Mouse (Mus musculus) embryonic facial prominence, embryonic 10.5 days (tissue): Measurements from ENCODE around the gene Kirrel3. TPM values are rescaled to one million over a fixed set of nuclear protein-coding genes. Genes with fewer than 3 reads are reported as not detected.
A peak's percentile ranks its signal among the peaks of the same experiment; 100 is the strongest.

Experiments
- DNase-seq: peaks from one replicate; pipeline ENCODE4 v3.0.0-alpha.2; 2017; ENCODE audit warnings: low spot score
- H3K27ac ChIP-seq: fragments of 300-500 bp; sonication (generic); replicated peaks from 2 replicates; pipeline ENCODE4 v1.5.1; 2016; ENCODE audit warnings: mild to moderate bottlenecking
- H3K27me3 ChIP-seq: fragments of 300-500 bp; sonication (generic); replicated peaks from 2 replicates; pipeline ENCODE4 v1.6.1; 2016; ENCODE audit warnings: low read depth, mild to moderate bottlenecking; ENCODE audit not compliant: poor library complexity, severe bottlenecking
- H3K36me3 ChIP-seq: fragments of 300-500 bp; sonication (generic); replicated peaks from 2 replicates; pipeline ENCODE4 v1.6.1; 2016; ENCODE audit warnings: mild to moderate bottlenecking, moderate library complexity
- H3K4me1 ChIP-seq: fragments of 300-500 bp; sonication (generic); 2 replicates; pipeline ENCODE4 v1.6.1; 2016
- H3K4me3 ChIP-seq: fragments of 300-500 bp; sonication (generic); 2 replicates; pipeline ENCODE4 v1.5.1; 2016; ENCODE audit warnings: mild to moderate bottlenecking, moderate library complexity
- H3K9me3 ChIP-seq: fragments of 300-500 bp; sonication (generic); 2 replicates; pipeline ENCODE4 v1.6.1; 2016; ENCODE audit warnings: mild to moderate bottlenecking
- WGBS: fragments of 180-500 bp; shearing (Covaris S2); methylation state at CpG from one replicate; pipeline ENCODE4 v1.1.7; 2016; 5-methylcytosine and 5-hydroxymethylcytosine counted together
- polyA plus RNA-seq: library from polyadenylated mRNA; unstranded; fragments of >200 nt; fragmentation: Nextera tagmentation; extraction: Ambion mirVana; gene quantifications from 2 replicates; pipeline ENCODE4 v1.2.1, GENCODE M21; 2016

Gene Kirrel3
- polyA plus RNA-seq, 1 experiment from 2014 or later: 2.3 TPM

DNA sequence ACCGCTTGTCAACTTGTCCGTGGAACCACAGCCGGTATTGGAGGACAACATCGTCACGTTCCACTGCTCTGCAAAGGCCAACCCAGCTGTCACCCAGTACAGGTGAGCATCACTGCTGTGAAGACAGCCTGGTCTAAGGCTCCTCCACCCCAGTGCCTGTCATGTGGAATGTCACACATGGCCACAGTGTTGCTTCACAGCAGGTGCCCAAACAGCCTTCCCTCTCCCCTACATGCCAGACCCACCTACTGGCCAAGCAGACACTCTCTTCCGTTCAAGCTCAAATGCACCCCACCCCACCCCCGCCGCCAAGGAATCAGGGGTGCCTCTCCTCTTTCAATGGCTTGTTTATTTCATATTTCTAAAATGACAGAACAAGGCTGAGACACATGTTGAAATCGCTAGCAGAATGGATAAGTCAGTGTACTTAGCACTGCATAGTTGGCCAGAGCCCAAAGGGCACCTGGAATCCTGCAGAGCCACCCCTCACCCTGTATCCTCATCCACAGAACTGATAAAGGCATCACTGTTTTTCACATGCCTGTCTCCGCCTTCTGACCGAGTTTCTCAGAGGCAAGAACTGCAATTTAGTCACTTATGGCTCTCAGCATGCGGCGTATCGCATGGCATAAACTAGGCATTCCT, 522.1 kb downstream of the Kirrel3 start:
- 0 out of 2 replicates have a peak, but pooled peaks cover 2% of the 10 kb centered on the region for H3K4me1 ChIP-seq
- no peak for DNase-seq
- H3K4me3 ChIP-seq: no peak overlapping the region

DNA sequence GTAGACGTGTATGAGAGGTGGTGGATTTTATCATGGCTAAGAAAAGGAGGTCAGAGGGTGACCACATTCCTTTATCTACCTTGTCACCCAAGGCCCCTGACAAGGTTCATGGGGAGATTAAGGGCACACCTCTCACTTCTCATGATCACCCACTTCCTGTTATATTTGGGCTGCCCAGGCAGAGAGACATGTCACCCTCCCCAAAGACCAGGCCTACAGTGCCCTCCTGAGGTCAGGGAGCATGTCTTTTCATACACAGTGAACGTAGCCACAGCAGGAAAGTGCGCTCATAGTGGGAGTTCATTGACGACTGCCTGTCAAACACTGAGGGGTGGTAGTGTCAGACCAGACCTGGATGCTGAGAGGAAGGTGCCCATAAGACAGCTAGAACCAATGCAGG, 531.1 kb downstream of the Kirrel3 start:
- peaks cover 10% of the 10 kb centered on the region for H3K4me1 ChIP-seq
- H3K36me3 ChIP-seq: no peaks in the 10 kb centered on the region
- 54% methylated on average over 4 of the region's 4 CpGs for WGBS
- H3K9me3 ChIP-seq: no peaks in the 10 kb centered on the region
- H3K27me3 ChIP-seq: peaks cover 33% of the 10 kb centered on the region
- no peak for DNase-seq
- H3K4me3 ChIP-seq: no peak overlapping the region
- no peak overlapping the region for H3K27ac ChIP-seq

More for the DNA sequence above, 522.1 kb downstream of the Kirrel3 start:
- no peaks in the 10 kb centered on the region for H3K9me3 ChIP-seq
- WGBS: 84% methylated on average over 14 of the region's 14 CpGs
- no peak overlapping the region for H3K27ac ChIP-seq
- no peaks in the 10 kb centered on the region; the same call in 1 of the 2 replicates for H3K27me3 ChIP-seq
- H3K36me3 ChIP-seq: no peaks in the 10 kb centered on the region

DNA sequence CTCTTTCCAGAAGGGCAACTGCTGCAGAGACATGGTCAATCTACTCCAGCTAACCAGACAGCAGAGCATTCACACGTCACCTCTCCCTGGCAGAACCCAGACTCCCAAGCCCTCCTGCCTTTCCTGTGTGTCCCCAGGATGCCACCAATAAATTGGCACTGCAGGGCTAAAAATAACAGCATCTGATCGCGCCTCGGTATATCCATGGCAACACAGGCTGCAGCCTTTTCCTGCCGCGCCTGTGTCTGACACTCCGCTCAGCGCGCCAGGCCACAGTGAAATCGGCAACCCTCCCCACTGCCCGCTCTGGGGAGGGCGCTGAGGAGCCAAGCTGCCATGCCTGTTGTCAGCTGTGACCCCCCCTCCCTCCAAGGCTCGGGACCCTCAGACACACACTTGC, 531.9 kb downstream of the Kirrel3 start:
- peaks cover 33% of the 10 kb centered on the region for H3K27me3 ChIP-seq
- H3K9me3 ChIP-seq: no peaks in the 10 kb centered on the region
- DNase-seq: no peak
- H3K4me1 ChIP-seq: peaks cover 10% of the 10 kb centered on the region
- H3K36me3 ChIP-seq: no peaks in the 10 kb centered on the region
- WGBS: 39% methylated on average over 13 of the region's 13 CpGs
- H3K27ac ChIP-seq: no peak overlapping the region
- no peak overlapping the region for H3K4me3 ChIP-seq

DNA sequence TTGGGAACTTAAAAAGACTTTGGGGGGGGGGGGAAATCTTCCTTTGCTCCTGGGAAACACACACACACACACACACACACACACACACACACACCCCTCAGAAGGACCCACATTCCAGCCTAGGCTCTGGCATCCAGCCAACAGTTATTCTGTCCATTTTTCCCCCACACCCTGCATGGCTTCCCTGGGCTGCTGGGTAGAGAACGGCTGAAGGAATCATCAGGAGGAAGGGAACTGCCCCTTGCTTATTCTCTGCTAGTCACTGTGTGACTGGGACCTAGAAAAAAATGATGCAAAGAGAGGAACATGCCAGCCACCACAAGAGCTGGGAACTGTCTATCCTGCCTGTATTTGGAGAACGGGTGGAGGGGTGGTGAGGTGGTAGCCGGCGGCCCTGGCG, 532.4 kb downstream of the Kirrel3 start:
- H3K4me3 ChIP-seq: no peak overlapping the region
- no peak for DNase-seq
- peaks cover 33% of the 10 kb centered on the region for H3K27me3 ChIP-seq
- WGBS: 76% methylated on average over 5 of the region's 5 CpGs
- no peak overlapping the region for H3K27ac ChIP-seq
- H3K9me3 ChIP-seq: no peaks in the 10 kb centered on the region
- H3K36me3 ChIP-seq: no peaks in the 10 kb centered on the region
- H3K4me1 ChIP-seq: peaks cover 10% of the 10 kb centered on the region

DNA sequence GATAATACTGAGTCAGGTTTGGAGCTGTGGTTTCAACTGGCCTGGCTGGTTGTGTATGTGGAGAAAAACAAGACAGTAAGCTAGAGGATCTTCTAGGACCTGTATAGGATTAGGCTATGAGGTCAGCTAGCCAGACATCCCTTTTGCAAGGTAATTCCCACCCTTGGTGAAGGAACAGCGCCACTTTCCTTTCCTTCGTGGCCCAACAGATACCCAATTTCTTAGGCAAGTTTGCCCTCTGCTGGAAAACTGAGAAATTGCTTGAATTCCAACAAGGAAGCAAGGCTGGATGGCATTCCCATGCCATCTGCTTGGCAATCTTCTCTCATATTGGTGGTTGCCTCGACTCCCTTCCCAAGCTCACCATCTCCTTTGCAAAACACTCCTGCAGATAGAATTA, 533.7 kb downstream of the Kirrel3 start:
- no peak overlapping the region for H3K27ac ChIP-seq
- peaks cover 44% of the 10 kb centered on the region for H3K27me3 ChIP-seq
- H3K9me3 ChIP-seq: no peaks in the 10 kb centered on the region
- peaks cover 11% of the 10 kb centered on the region for H3K4me1 ChIP-seq
- 13% methylated on average over 3 of the region's 3 CpGs for WGBS
- no peak overlapping the region for H3K4me3 ChIP-seq
- peak; percentile 35 for DNase-seq
- no peaks in the 10 kb centered on the region for H3K36me3 ChIP-seq

DNA sequence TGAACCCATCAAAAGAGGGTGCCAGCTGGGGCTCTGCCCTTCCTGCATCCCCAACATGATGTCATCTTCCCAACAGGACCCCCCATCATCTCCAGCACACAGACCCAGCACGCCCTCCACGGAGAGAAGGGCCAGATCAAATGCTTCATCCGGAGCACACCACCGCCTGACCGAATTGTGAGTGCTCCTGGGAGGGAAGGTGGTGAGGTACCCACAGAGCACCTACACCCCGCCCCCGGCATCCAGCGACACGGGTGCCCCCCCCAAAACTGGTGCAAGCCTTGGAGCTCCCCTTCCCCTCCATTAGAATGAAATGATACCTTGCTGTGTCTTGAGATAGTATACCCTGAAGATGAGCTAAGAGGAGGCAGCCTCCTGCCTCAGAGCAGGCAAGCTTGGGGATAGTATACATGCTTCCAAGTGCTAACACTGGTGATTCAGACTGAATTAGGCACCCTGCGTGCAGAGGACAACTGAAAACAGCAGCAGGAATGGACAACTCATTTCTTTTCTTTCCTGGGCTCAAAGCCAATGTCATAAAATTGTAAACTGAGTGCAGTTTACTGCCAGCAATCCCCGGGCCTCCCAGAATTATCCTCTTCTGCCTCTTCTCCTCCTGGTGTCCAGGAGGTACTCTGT, 534.4 kb downstream of the Kirrel3 start:
- H3K4me1 ChIP-seq: peaks cover 19% of the 10 kb centered on the region

DNA sequence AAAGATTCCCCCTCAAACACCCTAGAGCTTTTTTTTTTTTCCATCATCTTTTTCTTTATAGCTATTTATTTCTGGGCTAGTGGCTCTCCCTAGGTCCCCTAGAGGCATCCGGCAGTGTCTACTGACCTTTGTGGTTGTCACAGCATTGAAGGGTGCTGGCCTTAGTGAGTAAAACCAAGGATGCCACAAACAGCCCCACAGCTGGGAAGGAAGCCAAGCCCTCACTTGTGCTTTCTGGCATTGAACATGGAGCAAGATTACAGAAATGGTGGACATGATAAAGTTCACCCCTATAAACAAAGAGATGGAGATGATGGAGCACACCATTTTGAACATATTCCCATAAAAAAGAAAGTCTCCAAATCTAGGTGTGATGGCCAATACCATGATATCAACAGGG, 536.0 kb downstream of the Kirrel3 start:
- no peak overlapping the region for H3K4me3 ChIP-seq
- no peaks in the 10 kb centered on the region for H3K9me3 ChIP-seq
- H3K27me3 ChIP-seq: peaks cover 55% of the 10 kb centered on the region
- no peak overlapping the region for H3K27ac ChIP-seq
- DNase-seq: no peak
- WGBS: 90% methylated on average over 1 of the region's 1 CpGs
- H3K36me3 ChIP-seq: no peaks in the 10 kb centered on the region
- H3K4me1 ChIP-seq: peaks cover 34% of the 10 kb centered on the region

More for the DNA sequence above, 534.4 kb downstream of the Kirrel3 start:
- WGBS: 60% methylated on average over 11 of the region's 11 CpGs
- Histone ChIP-seq H3K36me3 (no peaks in the 10 kb centered on the region), H3K27ac (no peak overlapping the region), H3K27me3 (peaks cover 52% of the 10 kb centered on the region), H3K9me3 (no peaks in the 10 kb centered on the region), H3K4me3 (no peak overlapping the region)
- DNase-seq: no peak

DNA sequence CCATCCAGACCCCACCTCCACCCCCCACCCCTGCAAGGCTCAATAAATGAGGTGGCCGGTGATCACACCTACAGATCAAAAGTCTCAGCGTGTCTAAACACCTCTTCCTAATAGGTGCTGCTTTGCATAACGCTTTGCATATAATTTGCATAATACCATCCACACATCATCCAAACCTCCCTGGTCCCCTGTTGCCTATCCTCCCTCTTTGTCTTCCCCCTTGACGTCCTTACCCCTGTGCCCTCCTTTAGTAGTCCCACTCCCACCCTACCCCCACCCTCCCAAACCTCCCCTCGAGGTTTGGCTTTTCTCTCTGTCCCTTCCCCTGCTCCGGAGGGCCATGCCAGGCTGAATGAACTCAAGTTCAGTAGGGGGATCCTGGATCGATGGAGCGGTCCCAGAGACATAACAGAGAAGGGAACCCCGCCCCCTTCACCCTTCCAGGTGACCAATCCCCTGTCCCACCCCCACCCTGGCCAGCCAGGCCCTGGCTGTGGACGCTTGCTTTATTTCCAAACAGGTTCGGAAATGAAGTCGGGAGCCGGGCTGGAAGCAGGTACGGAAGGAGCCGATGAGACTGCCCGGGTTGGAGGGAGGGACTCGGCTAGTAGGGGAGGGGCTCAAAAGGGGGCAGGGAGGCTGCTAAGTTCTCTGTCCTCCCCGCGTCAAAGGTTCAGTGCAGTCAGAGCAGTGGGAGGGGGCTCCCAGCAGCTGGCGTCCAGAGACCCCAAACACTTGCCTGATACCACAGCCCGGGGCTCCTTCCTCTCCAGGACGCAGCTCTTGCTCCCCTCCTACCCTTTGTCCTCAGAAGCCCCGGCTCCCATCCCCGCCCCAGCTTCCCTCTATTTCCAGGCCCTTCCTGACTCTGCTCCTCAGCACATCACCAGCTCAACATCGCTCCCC, 539.1 kb downstream of the Kirrel3 start:
- H3K27ac ChIP-seq: peak overlapping the region; percentile 78

DNA sequence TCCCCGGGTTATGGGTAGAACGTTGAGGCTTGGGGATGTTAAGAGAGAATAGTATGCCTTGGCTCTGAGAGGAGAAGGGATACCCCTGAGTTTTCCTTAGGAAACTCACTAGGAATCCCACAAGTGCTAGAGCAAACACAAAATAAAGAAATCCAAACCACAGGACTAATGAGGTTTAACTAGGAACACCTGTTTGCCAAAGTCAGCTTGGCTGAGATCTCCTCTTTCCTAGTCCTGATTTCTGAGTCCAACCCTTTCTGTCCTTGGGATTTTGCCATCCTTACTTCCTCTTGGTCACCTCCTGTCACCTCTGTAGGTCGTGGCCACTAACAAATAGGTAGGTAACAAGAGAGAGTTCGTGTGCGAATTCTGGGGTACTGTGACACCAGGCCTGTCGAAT, 540.6 kb downstream of the Kirrel3 start:
- Histone ChIP-seq H3K4me3 (no peak overlapping the region), H3K36me3 (no peaks in the 10 kb centered on the region), H3K4me1 (peaks cover 34% of the 10 kb centered on the region), H3K9me3 (no peaks in the 10 kb centered on the region), H3K27ac (no peak overlapping the region), H3K27me3 (peaks cover 38% of the 10 kb centered on the region)
- DNase-seq: no peak
- 55% methylated on average over 6 of the region's 6 CpGs for WGBS

More for the DNA sequence above, 539.1 kb downstream of the Kirrel3 start:
- H3K27me3 ChIP-seq: peaks cover 38% of the 10 kb centered on the region
- DNase-seq: peak; percentile 49
- peaks cover 34% of the 10 kb centered on the region for H3K4me1 ChIP-seq
- no peaks in the 10 kb centered on the region for H3K36me3 ChIP-seq
- H3K9me3 ChIP-seq: no peaks in the 10 kb centered on the region
- WGBS: 3% methylated on average over 25 of the region's 25 CpGs
- peak overlapping the region; percentile 58 for H3K4me3 ChIP-seq

DNA sequence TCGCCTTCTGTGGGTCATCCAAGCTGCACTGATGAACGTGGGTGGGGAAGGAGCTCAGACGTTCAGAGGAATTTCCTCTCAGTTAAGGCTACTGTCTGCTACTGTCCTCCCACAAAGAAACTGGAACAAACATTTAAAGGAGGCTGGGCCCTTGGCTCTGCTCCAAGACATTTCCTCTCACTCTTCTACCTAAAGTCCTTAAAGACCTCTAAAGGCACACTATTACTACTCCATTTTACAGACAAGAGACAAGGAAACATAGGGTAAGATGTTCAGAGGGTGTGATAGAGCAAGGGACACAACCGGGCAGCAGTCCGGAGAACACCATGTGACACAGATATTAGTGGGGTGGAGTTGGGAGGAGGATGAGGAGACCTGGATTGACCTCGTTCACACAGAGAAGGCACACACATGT, 541.2 kb downstream of the Kirrel3 start:
- DNase-seq: no peak
- Histone ChIP-seq H3K27me3 (peaks cover 38% of the 10 kb centered on the region), H3K4me1 (peaks cover 40% of the 10 kb centered on the region), H3K27ac (no peak overlapping the region), H3K9me3 (no peaks in the 10 kb centered on the region), H3K36me3 (no peaks in the 10 kb centered on the region), H3K4me3 (no peak overlapping the region)
- WGBS: 69% methylated on average over 6 of the region's 6 CpGs

DNA sequence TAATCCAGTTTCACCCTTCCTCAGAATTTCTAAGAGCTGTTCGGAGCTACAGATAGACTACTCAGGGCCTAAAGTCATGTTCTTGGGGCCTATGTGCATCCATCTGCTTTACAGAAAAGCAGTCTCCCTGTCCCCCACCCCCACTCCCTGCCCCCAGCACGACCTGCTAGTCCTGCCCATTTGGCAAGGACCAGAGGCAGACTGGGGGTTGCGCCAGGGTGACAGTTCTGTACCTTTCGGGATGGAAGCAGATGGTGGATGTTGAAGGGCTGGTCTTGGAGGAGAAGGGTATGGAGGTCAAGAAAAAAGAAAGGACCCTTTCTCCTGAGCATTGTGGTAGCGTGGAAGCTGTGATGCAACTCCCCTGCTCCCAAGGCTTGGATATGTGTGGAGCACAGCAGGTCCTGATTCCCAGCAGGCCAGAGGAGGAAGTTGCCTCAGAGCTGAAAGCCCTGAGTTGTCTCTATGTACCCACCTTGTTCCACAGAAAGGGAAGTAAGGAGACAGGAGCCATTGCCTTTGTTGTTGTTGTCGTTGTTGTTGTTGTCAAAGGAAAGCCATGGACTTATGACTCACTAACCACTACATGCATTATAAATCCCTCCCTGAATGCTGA, 541.8 kb downstream of the Kirrel3 start:
- Histone ChIP-seq H3K4me3 (no peak overlapping the region), H3K36me3 (no peaks in the 10 kb centered on the region), H3K4me1 (peaks cover 42% of the 10 kb centered on the region), H3K27ac (no peak overlapping the region), H3K27me3 (peaks cover 38% of the 10 kb centered on the region), H3K9me3 (no peaks in the 10 kb centered on the region)
- DNase-seq: no peak
- WGBS: 84% methylated on average over 6 of the region's 6 CpGs

DNA sequence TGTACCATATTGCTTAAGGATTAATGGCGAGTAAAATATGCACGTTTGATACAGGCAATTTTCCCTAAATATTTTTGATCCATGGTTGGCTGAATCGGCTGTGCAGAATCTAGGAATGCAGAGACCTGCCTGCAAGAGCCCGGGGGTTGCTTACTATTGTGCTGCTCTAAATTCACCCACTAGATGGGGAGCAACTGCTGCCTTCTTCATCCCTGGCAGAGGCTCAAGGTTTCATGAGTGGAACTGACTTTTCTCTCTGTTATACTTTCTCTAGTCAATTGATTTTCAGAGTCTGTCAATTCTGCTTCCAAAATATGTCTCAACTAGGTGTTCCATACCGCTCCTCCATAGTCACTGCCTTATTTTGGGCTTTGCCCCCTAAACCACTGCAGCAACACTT, 545.1 kb downstream of the Kirrel3 start:
- peaks cover 33% of the 10 kb centered on the region for H3K4me1 ChIP-seq
- 81% methylated on average over 5 of the region's 5 CpGs for WGBS

More for the DNA sequence above, 545.1 kb downstream of the Kirrel3 start:
- no peak for DNase-seq
- Histone ChIP-seq H3K27me3 (peaks cover 16% of the 10 kb centered on the region), H3K36me3 (no peaks in the 10 kb centered on the region), H3K27ac (no peak overlapping the region), H3K9me3 (no peaks in the 10 kb centered on the region), H3K4me3 (no peak overlapping the region)
